Mouse (Mus musculus) heart, adult 2 months (tissue): Measurements from ENCODE around the gene Erh.

ENCODE experiments used
- CTCF ChIP-seq: fragments of 200-600 bp; IDR thresholded peaks from 2 replicates; pipeline ENCODE4 v1.8.1; 2022; ENCODE audit warnings: antibody characterized with exemption, mild to moderate bottlenecking, moderate library complexity
- EP300 ChIP-seq: fragments of 200-500 bp; IDR thresholded peaks from 2 replicates; pipeline ENCODE4 v1.6.1; 2011; ENCODE audit warnings: low read depth, low read length, control low read depth; ENCODE audit not compliant: insufficient read depth
- POLR2A ChIP-seq: fragments of 200-500 bp; IDR thresholded peaks from 2 replicates; pipeline ENCODE4 v1.6.1; 2011; ENCODE audit warnings: mild to moderate bottlenecking, low read depth, low read length, control low read depth; ENCODE audit not compliant: insufficient read depth

- peak; percentile 92 for TF ChIP-seq CTCF
- TF ChIP-seq POLR2A: no peak
- no peak for TF ChIP-seq EP300
Measured at GRCm38 (mm10) chr12:80673170-80673569, 29.0 kb upstream of the Erh start.
